Mouse (Mus musculus): ENCODE results near the gene Cpb2.

DNA sequence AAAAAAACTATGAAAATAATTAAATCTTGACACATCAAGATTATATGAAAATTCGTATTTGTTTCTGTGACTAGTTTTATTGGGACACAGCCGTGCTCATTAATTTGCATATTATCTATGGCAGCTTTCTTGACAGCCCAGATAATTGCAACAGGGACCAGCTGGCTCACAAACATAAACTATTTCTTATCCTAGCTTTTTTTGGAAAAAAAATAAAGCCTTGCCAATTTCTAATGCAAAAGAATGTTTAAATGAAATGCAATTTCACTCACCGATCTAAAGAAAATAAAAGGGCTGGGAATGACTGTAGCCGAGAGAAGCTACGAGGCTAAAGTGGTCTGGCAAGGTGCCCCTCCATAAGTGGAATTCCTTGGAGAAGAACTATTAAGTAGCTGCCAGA, 38.3 kb downstream of the Cpb2 start:
- TF ChIP-seq USF1 (IDR thresholded peaks at IDR 0.05; ENCODE audit: low read depth) (no peak), CTCF (IDR thresholded peaks at IDR 0.05; ENCODE audit: control insufficient read depth, insufficient read depth, insufficient read length) (no peak), MYOG (IDR thresholded peaks at IDR 0.05; ENCODE audit: control insufficient read depth, extremely low read depth, insufficient read length) (no peak), CEBPB (IDR thresholded peaks at IDR 0.05; ENCODE audit: low read depth) (no peak), MAX (IDR thresholded peaks at IDR 0.05) (no peak), MYOD1 (IDR thresholded peaks at IDR 0.05; ENCODE audit: control insufficient read depth, insufficient read length, low read depth) (no peak), FOSL1 (IDR thresholded peaks at IDR 0.05; ENCODE audit: insufficient read depth, low read length, poor library complexity, severe bottlenecking) (no peak)
